Mouse (Mus musculus) cerebellum, adult 9-11 months (tissue): ENCODE measurements at regions not wholly inside any gene's neighbourhood (a gene's known extent, or its start where the extent isn't known, plus 50 kb on each side); places are given as distances from the start of the nearest gene placed in this dataset.

Source experiments
- DNase-seq: peaks from one replicate; pipeline ENCODE4 v3.0.0; 2022

GRCm38 (mm10) chr4:92064592-92064991 lies 82.4 kb downstream of the Izumo3 start:
- peak; percentile 19 for DNase-seq

GRCm38 (mm10) chr4:92060973-92061372 lies 86.1 kb downstream of the Izumo3 start:
- DNase-seq, result no peak

GRCm38 (mm10) chr4:92054899-92055298 lies 92.1 kb downstream of the Izumo3 start:
- DNase-seq, result no peak

GRCm38 (mm10) chr4:92024498-92025113 lies 122.4 kb downstream of the Izumo3 start:
- DNase-seq, result no peak

GRCm38 (mm10) chr4:92000263-92000662 lies 146.8 kb downstream of the Izumo3 start:
- DNase-seq, result no peak

GRCm38 (mm10) chr4:91989381-91989780 lies 157.7 kb downstream of the Izumo3 start:
- no peak for DNase-seq
